Mouse (Mus musculus) liver, embryonic 11.5 days (tissue): Measurements from ENCODE around the gene Bub1b. TPM values are rescaled to one million over a fixed set of nuclear protein-coding genes. Genes with fewer than 3 reads are reported as not detected.

Source experiments
- ATAC-seq: fragments of 200-750 bp; cut with Nextera tagmentation; replicated peaks from 2 replicates; pipeline ENCODE4 v1.8.0; 2017; ENCODE audit warnings: moderate number of reproducible peaks, mild to moderate bottlenecking, moderate TSS enrichment, moderate library complexity; ENCODE audit not compliant: low FRiP score
- DNase-seq: peaks from one replicate; pipeline ENCODE4 v3.0.0-alpha.2; 2017; ENCODE audit warnings: low spot score
- H3K27ac ChIP-seq: fragments of 300-500 bp; sonication (generic); 2 replicates; pipeline ENCODE4 v1.5.1; 2014; ENCODE audit warnings: mild to moderate bottlenecking, low read depth, low read length, control low read depth
- H3K27me3 ChIP-seq: fragments of 300-500 bp; sonication (generic); replicated peaks from 2 replicates; pipeline ENCODE4 v1.6.1; 2014; ENCODE audit warnings: low read length, mixed read lengths; ENCODE audit not compliant: control insufficient read depth, insufficient read depth
- H3K36me3 ChIP-seq: fragments of 300-500 bp; sonication (generic); 2 replicates; pipeline ENCODE4 v1.6.1; 2014; ENCODE audit warnings: mild to moderate bottlenecking, low read length, moderate library complexity, mixed read lengths; ENCODE audit not compliant: control insufficient read depth, insufficient read depth
- H3K4me1 ChIP-seq: fragments of 300-500 bp; sonication (generic); replicated peaks from 2 replicates; pipeline ENCODE4 v1.6.1; 2014; ENCODE audit warnings: low read length, mixed read lengths; ENCODE audit not compliant: control insufficient read depth, insufficient read depth
- H3K4me2 ChIP-seq: fragments of 300-500 bp; sonication (generic); 2 replicates; pipeline ENCODE4 v1.6.1; 2014; ENCODE audit warnings: mild to moderate bottlenecking, control low read depth, moderate library complexity
- H3K4me3 ChIP-seq: fragments of 300-500 bp; sonication (generic); 2 replicates; pipeline ENCODE4 v1.5.1; 2014; ENCODE audit warnings: low read depth, low read length, control low read depth
- H3K9ac ChIP-seq: fragments of 300-500 bp; sonication (generic); 2 replicates; pipeline ENCODE4 v1.6.1; 2014; ENCODE audit warnings: low read depth, low read length, control low read depth
- H3K9me3 ChIP-seq: fragments of 300-500 bp; sonication (generic); 2 replicates; pipeline ENCODE4 v1.6.1; 2016; ENCODE audit warnings: low read length, inconsistent platforms, mixed read lengths; ENCODE audit not compliant: control insufficient read depth
- WGBS: fragments of 180-500 bp; shearing (Covaris S2); extraction: QIAGEN DNeasy Blood & Tissue Kit; methylation state at CpG from one replicate; pipeline ENCODE4 v1.1.7; 2014; 5-methylcytosine and 5-hydroxymethylcytosine counted together
- polyA plus RNA-seq: library from polyadenylated mRNA; unstranded; fragments of >200 nt; fragmentation: Nextera tagmentation; extraction: Ambion mirVana; gene quantifications from 2 replicates; pipeline ENCODE4 v1.2.1, GENCODE M21; 2014

Bub1b gene
- polyA plus RNA-seq, 1 experiment from 2014 or later, result 97.7 TPM

DNA sequence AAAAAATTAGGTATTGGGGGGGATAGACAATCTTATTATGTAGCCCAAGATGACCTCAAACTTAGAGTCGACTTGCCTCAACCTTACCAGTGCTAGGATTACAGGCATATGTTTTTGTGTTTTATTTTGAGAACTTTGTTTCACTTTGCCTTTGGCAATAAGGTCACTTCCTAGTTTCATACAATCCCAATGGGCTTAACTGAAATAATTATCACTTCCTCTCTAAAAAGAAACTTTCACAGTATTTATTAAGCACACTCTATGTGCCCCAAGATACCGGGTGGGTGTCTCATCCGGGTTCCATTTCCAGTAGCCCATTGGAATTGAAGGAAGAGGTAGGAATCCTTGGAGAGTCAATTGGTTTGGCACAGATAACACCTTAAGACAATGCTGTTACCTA, 35.6 kb upstream of the Bub1b start:
- H3K27ac ChIP-seq, result no peak overlapping the region
- DNase-seq (no peak), ATAC-seq (no peak)
- no peaks in the 10 kb centered on the region for H3K4me1 ChIP-seq
- no peaks in the 10 kb centered on the region for H3K9me3 ChIP-seq
- H3K9ac ChIP-seq, result no peak overlapping the region
- WGBS, result 84% methylated on average over 3 of the region's 3 CpGs
- no peaks in the 10 kb centered on the region for H3K27me3 ChIP-seq
- H3K4me3 ChIP-seq, result no peak overlapping the region
- H3K4me2 ChIP-seq, result no peak overlapping the region
- no peaks in the 10 kb centered on the region for H3K36me3 ChIP-seq

DNA sequence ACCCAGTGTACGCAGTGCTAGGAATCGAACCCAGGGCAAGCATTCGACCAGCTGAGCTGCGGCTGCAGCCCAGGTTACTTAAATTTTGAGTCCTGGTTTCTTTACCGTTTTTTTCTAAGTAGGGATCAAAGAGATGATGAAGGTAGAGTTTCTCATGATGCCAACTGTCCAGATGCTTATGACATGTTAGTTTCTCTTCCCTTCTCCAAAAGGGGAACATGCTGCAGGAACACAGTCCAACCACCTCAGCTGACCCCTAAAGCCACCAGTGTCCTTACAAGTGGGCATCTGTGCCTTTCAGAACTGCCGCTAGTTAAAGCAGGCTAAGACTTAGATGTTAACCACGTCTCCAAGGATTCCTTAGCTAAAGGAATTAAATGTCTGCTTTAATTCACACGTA, 30.8 kb upstream of the Bub1b start:
- WGBS, result 81% methylated on average over 8 of the region's 8 CpGs
- Histone ChIP-seq H3K4me3 (no peak overlapping the region), H3K36me3 (no peaks in the 10 kb centered on the region), H3K27me3 (no peaks in the 10 kb centered on the region), H3K4me2 (no peak overlapping the region), H3K27ac (no peak overlapping the region), H3K4me1 (no peaks in the 10 kb centered on the region), H3K9me3 (no peaks in the 10 kb centered on the region), H3K9ac (no peak overlapping the region)
- no peak for DNase-seq
- ATAC-seq, result no peak

DNA sequence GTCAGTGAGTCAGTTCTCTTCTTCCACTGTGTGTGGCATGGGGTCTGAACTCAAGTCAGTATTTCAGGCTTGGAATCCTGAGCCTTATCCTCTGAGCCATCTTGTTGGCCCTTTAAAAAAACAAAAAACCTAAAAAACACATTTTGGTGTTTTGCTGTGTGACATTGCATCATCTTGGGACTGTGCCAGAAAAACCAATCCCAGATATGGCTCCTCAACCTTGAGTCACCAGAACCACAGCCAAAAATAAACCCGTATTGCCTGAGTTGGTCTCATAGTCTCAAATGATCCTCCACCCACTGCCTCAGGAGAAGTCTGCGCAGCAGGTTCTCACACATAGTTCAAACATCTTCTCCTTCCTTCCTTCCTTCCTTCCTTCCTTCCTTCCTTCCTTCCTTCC, 27.1 kb upstream of the Bub1b start:
- no peak overlapping the region for H3K9ac ChIP-seq
- no peak overlapping the region for H3K27ac ChIP-seq
- no peak overlapping the region for H3K4me2 ChIP-seq
- no peak for ATAC-seq
- no peaks in the 10 kb centered on the region for H3K36me3 ChIP-seq
- no peak overlapping the region for H3K4me3 ChIP-seq
- H3K27me3 ChIP-seq, result no peaks in the 10 kb centered on the region
- H3K9me3 ChIP-seq, result no peaks in the 10 kb centered on the region
- no peaks in the 10 kb centered on the region for H3K4me1 ChIP-seq
- WGBS, result 78% methylated on average over 2 of the region's 2 CpGs
- DNase-seq, result no peak

DNA sequence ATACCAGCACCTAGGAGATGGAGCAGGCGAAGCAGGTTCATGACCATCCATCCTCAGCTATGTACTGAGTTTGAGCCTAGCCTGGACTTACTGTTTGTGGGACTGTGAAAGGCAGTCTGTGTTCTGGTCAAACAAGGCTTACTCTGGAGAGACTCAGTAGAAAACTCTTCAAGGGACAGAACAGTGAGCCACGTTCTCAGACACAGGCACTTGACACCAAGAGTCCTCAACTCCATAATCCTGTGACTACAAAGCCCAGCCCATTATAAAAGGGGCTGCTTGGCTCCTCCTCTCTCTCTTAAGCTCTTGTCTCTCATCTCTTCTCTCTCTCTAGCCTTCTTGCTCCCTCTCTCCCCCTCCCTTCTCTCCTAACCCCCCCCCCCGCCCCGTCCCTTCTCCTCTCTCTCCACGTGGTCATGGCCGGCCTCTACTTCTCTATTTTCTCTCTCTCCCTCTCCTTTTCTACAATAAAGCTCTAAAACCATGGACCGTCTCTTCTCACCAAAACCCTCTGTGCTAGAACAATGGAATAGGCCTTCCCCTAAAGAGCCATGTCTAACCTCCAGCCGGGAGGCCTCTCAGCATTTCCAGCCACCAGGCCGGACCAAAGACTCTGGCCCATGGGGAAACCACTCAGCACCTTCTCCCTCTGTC, 25.7 kb upstream of the Bub1b start:
- no peaks in the 10 kb centered on the region for H3K27me3 ChIP-seq
- H3K4me2 ChIP-seq, result no peak overlapping the region
- H3K27ac ChIP-seq, result no peak overlapping the region
- DNase-seq, result no peak
- no peaks in the 10 kb centered on the region for H3K36me3 ChIP-seq
- H3K9ac ChIP-seq, result no peak overlapping the region
- ATAC-seq, result no peak
- H3K4me3 ChIP-seq, result no peak overlapping the region
- no peaks in the 10 kb centered on the region for H3K9me3 ChIP-seq
- H3K4me1 ChIP-seq, result no peaks in the 10 kb centered on the region
- 70% methylated on average over 9 of the region's 9 CpGs for WGBS

DNA sequence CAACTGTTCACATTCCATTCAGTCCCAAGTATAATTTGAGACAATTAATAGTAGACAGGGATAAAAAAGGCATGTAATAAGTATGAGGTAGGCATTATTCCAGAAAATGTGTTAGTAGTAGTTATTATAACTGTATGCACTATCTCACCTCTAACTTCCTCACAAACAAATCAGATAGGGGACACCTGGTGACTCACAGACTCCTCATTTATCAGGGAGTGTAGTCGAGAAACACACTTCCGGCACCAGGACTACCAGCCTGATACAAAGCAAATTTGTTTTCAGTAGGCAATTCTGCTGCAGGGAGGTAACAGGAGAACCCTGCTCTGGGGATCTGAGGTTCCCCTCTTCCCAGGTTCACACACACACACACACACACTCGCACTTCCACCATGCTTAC, 24.9 kb upstream of the Bub1b start:
- H3K27ac ChIP-seq, result no peak overlapping the region
- no peak overlapping the region for H3K4me3 ChIP-seq
- H3K9me3 ChIP-seq, result no peaks in the 10 kb centered on the region
- no peaks in the 10 kb centered on the region for H3K4me1 ChIP-seq
- H3K9ac ChIP-seq, result no peak overlapping the region
- H3K27me3 ChIP-seq, result no peaks in the 10 kb centered on the region
- no peaks in the 10 kb centered on the region for H3K36me3 ChIP-seq
- DNase-seq (no peak), ATAC-seq (no peak)
- no peak overlapping the region for H3K4me2 ChIP-seq
- 66% methylated on average over 3 of the region's 3 CpGs for WGBS

DNA sequence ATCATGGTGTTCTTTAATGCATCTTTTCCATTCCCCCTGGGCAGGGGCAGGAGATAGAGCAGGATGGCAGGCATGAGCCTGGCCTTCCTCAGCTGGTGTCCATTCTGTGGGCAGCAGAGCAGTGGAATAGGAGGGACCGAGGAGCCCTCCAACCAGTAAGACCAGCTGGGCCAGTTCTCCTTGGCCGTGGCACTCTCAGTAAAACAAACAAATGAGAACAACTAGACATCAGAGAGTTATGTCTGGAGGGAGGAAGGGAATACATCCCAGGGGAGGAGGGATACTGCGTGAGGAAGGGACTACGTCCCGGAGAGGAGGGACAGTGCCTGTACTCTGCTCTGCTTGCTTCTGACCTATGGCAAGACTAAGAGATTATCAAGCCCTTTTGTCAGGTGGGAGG, 12.0 kb upstream of the Bub1b start:
- Histone ChIP-seq H3K9me3 (no peaks in the 10 kb centered on the region; the same call in 1 of the 2 replicates), H3K4me2 (no peak overlapping the region), H3K4me3 (no peak overlapping the region), H3K9ac (no peak overlapping the region), H3K4me1 (no peaks in the 10 kb centered on the region), H3K27ac (no peak overlapping the region), H3K27me3 (no peaks in the 10 kb centered on the region), H3K36me3 (no peaks in the 10 kb centered on the region)
- DNase-seq (no peak), ATAC-seq (no peak)
- 79% methylated on average over 5 of the region's 5 CpGs for whole genome bisulfite sequencing

DNA sequence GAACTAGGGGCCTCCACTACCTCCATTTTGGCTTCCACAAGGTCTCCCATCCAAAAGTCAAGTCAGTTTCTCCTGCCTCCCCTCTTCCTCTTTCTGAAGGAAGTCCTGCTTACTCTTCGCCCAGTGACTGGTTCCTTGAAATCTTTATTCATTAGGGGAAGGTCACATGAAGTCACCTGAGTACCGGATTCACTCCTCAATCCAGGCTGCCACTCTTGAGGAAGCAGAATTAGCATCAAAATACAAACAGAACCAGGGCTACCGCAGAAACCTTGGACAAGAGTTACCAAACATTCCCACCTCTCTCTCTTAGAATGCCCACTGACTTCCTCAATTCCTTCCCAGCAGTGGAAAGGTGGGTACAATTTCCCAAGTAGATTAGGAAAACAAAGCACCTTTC, 10.3 kb upstream of the Bub1b start:
- Histone ChIP-seq H3K4me2 (no peak overlapping the region), H3K4me1 (no peaks in the 10 kb centered on the region), H3K4me3 (no peak overlapping the region), H3K27me3 (no peaks in the 10 kb centered on the region), H3K36me3 (no peaks in the 10 kb centered on the region), H3K9ac (no peak overlapping the region), H3K9me3 (no peaks in the 10 kb centered on the region; the same call in 1 of the 2 replicates), H3K27ac (no peak overlapping the region)
- DNase-seq (no peak), ATAC-seq (no peak)
- WGBS, result 59% methylated on average over 3 of the region's 3 CpGs

DNA sequence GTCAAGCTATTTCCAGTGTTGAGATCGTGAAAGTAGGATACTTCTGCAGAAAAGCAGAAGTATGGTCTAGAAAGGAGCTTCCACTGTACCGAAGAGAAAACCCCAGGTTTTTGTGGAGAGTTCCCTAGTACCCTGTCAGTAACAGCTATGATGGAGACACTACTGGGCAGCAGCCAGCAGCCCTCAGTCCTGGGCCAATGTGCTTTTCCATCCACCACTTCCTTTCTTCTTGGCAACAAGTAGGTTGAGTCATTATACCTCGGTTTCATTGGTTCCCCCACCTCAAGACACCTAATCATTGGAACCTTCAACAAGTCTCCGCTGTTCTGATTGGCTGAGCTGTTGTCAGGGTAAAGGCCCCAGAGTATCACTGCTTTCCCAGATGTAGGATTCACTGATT, 6.9 kb upstream of the Bub1b start:
- no peak for ATAC-seq
- WGBS, result 62% methylated on average over 4 of the region's 4 CpGs

DNA sequence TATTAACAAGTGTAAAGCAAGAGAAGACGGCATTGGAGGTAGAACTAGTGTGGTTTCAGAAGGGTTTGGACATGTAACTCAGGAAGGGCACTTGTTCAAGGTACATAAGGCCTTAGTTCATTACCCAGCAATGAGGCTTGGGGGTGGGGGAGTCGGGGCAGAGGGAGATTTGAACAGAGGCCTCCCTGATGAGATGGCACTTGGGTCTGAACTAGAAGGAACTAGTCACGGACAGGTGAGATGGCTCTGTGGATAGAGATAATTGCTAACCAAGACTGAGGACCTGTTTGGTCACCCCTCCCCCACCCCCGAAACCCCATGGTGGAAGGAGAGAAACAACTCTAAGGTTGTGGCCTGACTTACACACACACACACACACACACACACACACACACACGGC, 1.1 kb downstream of the Bub1b start:
- H3K9ac ChIP-seq, result peak overlapping the region; percentile 83
- 26% methylated on average over 5 of the region's 5 CpGs for WGBS
- ATAC-seq (no peak), DNase-seq (no peak)
- peak overlapping the region; percentile 74 for H3K4me2 ChIP-seq
- peaks cover 20% of the 10 kb centered on the region; the same call in 1 of the 2 replicates for H3K36me3 ChIP-seq
- H3K27me3 ChIP-seq, result no peaks in the 10 kb centered on the region
- no peak overlapping the region for H3K27ac ChIP-seq
- H3K9me3 ChIP-seq, result no peaks in the 10 kb centered on the region
- peak overlapping the region; percentile 73 for H3K4me3 ChIP-seq
- peaks cover 17% of the 10 kb centered on the region for H3K4me1 ChIP-seq

More for the DNA sequence above, 6.9 kb upstream of the Bub1b start:
- Histone ChIP-seq H3K4me1 (no peaks in the 10 kb centered on the region), H3K27me3 (no peaks in the 10 kb centered on the region), H3K4me3 (no peak overlapping the region), H3K4me2 (no peak overlapping the region), H3K9ac (no peak overlapping the region), H3K27ac (no peak overlapping the region), H3K36me3 (no peaks in the 10 kb centered on the region), H3K9me3 (no peaks in the 10 kb centered on the region)
- DNase-seq, result no peak
